Mouse (Mus musculus): Measurements from ENCODE around the gene Stx19. TPM values are rescaled to one million over a fixed set of nuclear protein-coding genes. Genes with fewer than 3 reads are reported as not detected.

The Stx19 gene
- polyA plus RNA-seq, 1 experiment from 2014 or later: 0.21 TPM

- no peaks in the 10 kb centered on the region for H3K36me3 ChIP-seq (ENCODE audit: control insufficient read depth, insufficient read depth, low read length)
- H3K4me3 ChIP-seq (ENCODE audit: low read depth, low read length): no peak overlapping the region
- no peak overlapping the region for H3K9ac ChIP-seq (ENCODE audit: low read length)
- WGBS: 90% methylated on average over 2 of the region's 2 CpGs
- H3K27ac ChIP-seq (replicated peaks; ENCODE audit: low read depth, low read length): no peak overlapping the region
- no peaks in the 10 kb centered on the region for H3K4me1 ChIP-seq (ENCODE audit: control insufficient read depth, insufficient read depth, low read length)
- DNase-seq (ENCODE audit: low spot score) (no peak), ATAC-seq (ENCODE audit: insufficient number of reproducible peaks, low FRiP score, low TSS enrichment, low read depth) (no peak)
- H3K4me2 ChIP-seq (ENCODE audit: low read depth, severe bottlenecking): no peak overlapping the region
- no peaks in the 10 kb centered on the region for H3K27me3 ChIP-seq (ENCODE audit: control insufficient read depth, insufficient read depth, low read length)
- no peaks in the 10 kb centered on the region for H3K9me3 ChIP-seq (ENCODE audit: control insufficient read depth, low read length)
Measured at GRCm38 (mm10) chr16:62832027-62832426, 17.6 kb downstream of the Stx19 start.

DNA sequence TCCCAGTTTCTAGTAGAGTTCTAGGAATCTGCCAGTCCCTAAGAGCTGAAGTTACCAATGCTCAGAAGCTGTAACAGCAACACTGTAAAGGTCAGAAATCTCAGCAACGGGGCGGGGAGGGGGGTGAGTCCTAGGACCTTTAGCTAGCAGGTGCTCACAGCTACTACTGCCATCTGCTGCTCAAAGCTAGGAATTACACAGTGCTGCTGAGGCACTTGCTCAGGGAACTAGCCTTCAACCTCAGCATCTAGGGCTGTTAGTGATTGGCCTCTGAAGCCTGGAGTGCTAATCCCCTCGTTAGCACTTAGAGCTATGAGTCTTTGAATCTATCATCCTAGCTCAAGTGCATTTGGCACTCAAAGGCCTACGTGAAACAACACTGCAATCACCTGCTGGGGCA, 18.0 kb downstream of the Stx19 start:
- Histone ChIP-seq H3K9me3 (ENCODE audit: control insufficient read depth, low read length) (no peaks in the 10 kb centered on the region), H3K27ac (replicated peaks; ENCODE audit: low read depth, low read length) (no peak overlapping the region), H3K4me2 (ENCODE audit: low read depth, severe bottlenecking) (no peak overlapping the region), H3K27me3 (ENCODE audit: control insufficient read depth, insufficient read depth, low read length) (no peaks in the 10 kb centered on the region), H3K36me3 (ENCODE audit: control insufficient read depth, insufficient read depth, low read length) (no peaks in the 10 kb centered on the region), H3K4me1 (ENCODE audit: control insufficient read depth, insufficient read depth, low read length) (no peaks in the 10 kb centered on the region), H3K9ac (ENCODE audit: low read length) (no peak overlapping the region), H3K4me3 (ENCODE audit: low read depth, low read length) (no peak overlapping the region)
- DNase-seq (ENCODE audit: low spot score) (peak; percentile 71), ATAC-seq (ENCODE audit: insufficient number of reproducible peaks, low FRiP score, low TSS enrichment, low read depth) (no peak)
- WGBS: 12% methylated on average over 4 of the region's 4 CpGs

DNA sequence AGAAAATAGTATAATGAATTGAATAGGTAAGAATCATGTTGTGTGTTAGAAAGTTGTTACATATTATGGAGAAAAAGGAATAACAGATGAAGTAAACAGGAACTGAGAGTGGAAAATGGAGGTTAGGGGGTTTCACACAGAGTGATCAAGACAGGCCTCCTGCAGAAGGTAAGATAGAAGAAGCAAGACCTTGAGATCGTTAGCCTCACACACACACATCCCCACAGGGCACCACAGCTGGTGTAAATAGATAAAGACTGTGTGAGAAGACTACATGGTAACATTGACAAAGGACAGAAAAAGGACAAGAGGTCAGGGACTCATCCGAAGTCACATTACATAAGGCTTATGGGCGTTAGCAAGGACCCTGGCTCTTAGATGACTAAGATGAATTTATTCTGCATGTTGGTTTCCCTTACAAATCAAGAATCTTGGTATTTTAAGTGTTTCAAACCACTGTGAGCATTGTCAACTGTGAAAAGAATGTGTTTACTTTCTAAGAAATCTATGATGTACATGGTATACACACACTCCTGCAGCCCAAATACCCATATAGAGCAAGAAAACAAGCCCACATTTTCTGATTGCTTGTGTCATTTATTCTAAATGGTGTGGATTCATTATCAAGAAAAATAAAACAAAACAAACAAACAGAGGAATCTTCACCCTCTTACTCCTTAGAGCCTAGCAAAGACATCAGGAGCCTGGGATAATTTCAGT, 19.7 kb downstream of the Stx19 start:
- no peak for DNase-seq (ENCODE audit: low spot score)
- Histone ChIP-seq H3K27me3 (ENCODE audit: control insufficient read depth, insufficient read depth, low read length) (no peaks in the 10 kb centered on the region), H3K9ac (ENCODE audit: low read length) (no peak overlapping the region), H3K4me2 (ENCODE audit: low read depth, severe bottlenecking) (no peak overlapping the region), H3K9me3 (ENCODE audit: control insufficient read depth, low read length) (no peaks in the 10 kb centered on the region), H3K27ac (replicated peaks; ENCODE audit: low read depth, low read length) (no peak overlapping the region), H3K4me3 (ENCODE audit: low read depth, low read length) (no peak overlapping the region), H3K4me1 (ENCODE audit: control insufficient read depth, insufficient read depth, low read length) (no peaks in the 10 kb centered on the region), H3K36me3 (ENCODE audit: control insufficient read depth, insufficient read depth, low read length) (no peaks in the 10 kb centered on the region)
- ATAC-seq (ENCODE audit: insufficient number of reproducible peaks, low FRiP score, low TSS enrichment, low read depth): no peak
- WGBS: 68% methylated on average over 3 of the region's 3 CpGs

DNA sequence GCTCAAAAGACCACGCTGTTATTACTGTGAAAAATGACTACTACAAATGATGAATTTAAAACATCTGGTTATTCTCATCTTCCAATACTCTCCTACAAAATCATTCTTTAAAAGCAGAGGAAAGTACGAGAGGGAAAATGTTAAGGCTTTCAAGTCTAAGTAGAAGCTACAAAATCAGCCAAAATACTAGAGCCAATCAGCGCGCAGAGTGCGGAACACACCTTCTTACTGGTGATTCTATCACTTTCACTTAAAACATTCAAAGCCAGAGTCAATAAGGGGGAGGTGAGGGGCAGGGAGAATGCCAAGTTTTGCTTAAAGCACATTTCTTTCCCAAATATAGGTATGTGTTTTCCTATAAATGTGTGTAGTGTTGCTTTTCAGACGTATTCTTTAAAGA, 30.9 kb downstream of the Stx19 start:
- DNase-seq (ENCODE audit: low spot score) (no peak), ATAC-seq (ENCODE audit: insufficient number of reproducible peaks, low FRiP score, low TSS enrichment, low read depth) (no peak)
- Histone ChIP-seq H3K27ac (replicated peaks; ENCODE audit: low read depth, low read length) (no peak overlapping the region), H3K27me3 (ENCODE audit: control insufficient read depth, insufficient read depth, low read length) (no peaks in the 10 kb centered on the region), H3K4me1 (ENCODE audit: control insufficient read depth, insufficient read depth, low read length) (no peaks in the 10 kb centered on the region), H3K36me3 (ENCODE audit: control insufficient read depth, insufficient read depth, low read length) (no peaks in the 10 kb centered on the region), H3K4me3 (ENCODE audit: low read depth, low read length) (no peak overlapping the region), H3K4me2 (ENCODE audit: low read depth, severe bottlenecking) (no peak overlapping the region), H3K9me3 (ENCODE audit: control insufficient read depth, low read length) (no peaks in the 10 kb centered on the region), H3K9ac (ENCODE audit: low read length) (no peak overlapping the region)
- WGBS: 88% methylated on average over 6 of the region's 6 CpGs

- Histone ChIP-seq H3K27ac (replicated peaks; ENCODE audit: low read depth, low read length) (no peak within 1 kb of the TSS), H3K4me3 (ENCODE audit: low read depth, low read length) (peak within 1 kb of the TSS; percentile 61), H3K4me2 (ENCODE audit: low read depth, severe bottlenecking) (peak within 1 kb of the TSS; percentile 65), H3K27me3 (ENCODE audit: control insufficient read depth, insufficient read depth, low read length) (no peaks in the 10 kb centered on the region), H3K9me3 (ENCODE audit: control insufficient read depth, low read length) (no peaks in the 10 kb centered on the region), H3K9ac (ENCODE audit: low read length) (peak within 1 kb of the TSS; percentile 72), H3K4me1 (ENCODE audit: control insufficient read depth, insufficient read depth, low read length) (no peaks in the 10 kb centered on the region), H3K36me3 (ENCODE audit: control insufficient read depth, insufficient read depth, low read length) (no peaks in the 10 kb centered on the region)
- DNase-seq (ENCODE audit: low spot score) (peak; percentile 92), ATAC-seq (ENCODE audit: insufficient number of reproducible peaks, low FRiP score, low TSS enrichment, low read depth) (peak; percentile 99)
- under 1% methylated on average over 52 of the region's 52 CpGs for WGBS
Measured at GRCm38 (mm10) chr16:62846498-62847312, 32.2 kb downstream of the Stx19 start, which contains the start of gene Arl13b. Arl13b (minus strand) TSS chr16:62847040.

GRCm38 (mm10) chr16:62852464-62853252, 38.2 kb downstream of the Stx19 start:
- no peak overlapping the region for H3K4me3 ChIP-seq (ENCODE audit: low read depth, low read length)
- H3K36me3 ChIP-seq (ENCODE audit: control insufficient read depth, insufficient read depth, low read length): no peaks in the 10 kb centered on the region
- 84% methylated on average over 3 of the region's 3 CpGs for WGBS
- ATAC-seq (ENCODE audit: insufficient number of reproducible peaks, low FRiP score, low TSS enrichment, low read depth): no peak
- no peak overlapping the region for H3K4me2 ChIP-seq (ENCODE audit: low read depth, severe bottlenecking)
- no peak for DNase-seq (ENCODE audit: low spot score)
- H3K9me3 ChIP-seq (ENCODE audit: control insufficient read depth, low read length): no peaks in the 10 kb centered on the region
- no peaks in the 10 kb centered on the region for H3K4me1 ChIP-seq (ENCODE audit: control insufficient read depth, insufficient read depth, low read length)
- H3K9ac ChIP-seq (ENCODE audit: low read length): no peak overlapping the region
- H3K27ac ChIP-seq (replicated peaks; ENCODE audit: low read depth, low read length): no peak overlapping the region
- H3K27me3 ChIP-seq (ENCODE audit: control insufficient read depth, insufficient read depth, low read length): no peaks in the 10 kb centered on the region

DNA sequence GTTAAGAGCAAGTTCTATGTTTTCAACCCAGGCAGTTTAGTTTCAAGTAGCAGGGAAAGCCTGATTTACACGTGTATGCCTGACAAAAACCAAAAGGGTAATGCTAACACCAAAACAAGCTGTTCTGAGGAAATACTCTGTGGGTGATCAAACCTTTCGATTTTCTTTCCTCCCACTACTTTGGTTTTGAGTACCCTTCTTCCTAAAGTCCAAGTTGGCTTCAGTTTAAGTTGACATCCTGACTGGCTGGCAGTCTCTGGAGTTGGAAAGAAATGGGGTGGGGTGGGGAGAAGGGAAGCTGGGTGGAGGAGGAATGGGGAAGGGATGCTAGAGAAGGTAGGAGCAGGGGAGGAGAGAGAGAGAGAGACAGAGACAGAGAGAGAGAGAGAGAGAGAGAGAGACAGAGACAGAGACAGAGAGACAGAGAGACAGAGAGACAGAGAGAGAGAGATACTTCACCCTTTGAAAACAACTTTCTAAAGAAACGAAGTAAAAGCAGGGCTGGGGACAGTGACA, 39.2 kb downstream of the Stx19 start:
- Histone ChIP-seq H3K36me3 (ENCODE audit: control insufficient read depth, insufficient read depth, low read length) (no peaks in the 10 kb centered on the region), H3K27me3 (ENCODE audit: control insufficient read depth, insufficient read depth, low read length) (no peaks in the 10 kb centered on the region), H3K4me3 (ENCODE audit: low read depth, low read length) (peak overlapping the region; percentile 44), H3K27ac (replicated peaks; ENCODE audit: low read depth, low read length) (no peak overlapping the region), H3K9me3 (ENCODE audit: control insufficient read depth, low read length) (no peaks in the 10 kb centered on the region), H3K4me1 (ENCODE audit: control insufficient read depth, insufficient read depth, low read length) (no peaks in the 10 kb centered on the region), H3K4me2 (ENCODE audit: low read depth, severe bottlenecking) (peak overlapping the region; percentile 87), H3K9ac (ENCODE audit: low read length) (peak overlapping the region; percentile 80)
- 19% methylated on average over 3 of the region's 3 CpGs for WGBS
- DNase-seq (ENCODE audit: low spot score) (no peak), ATAC-seq (ENCODE audit: insufficient number of reproducible peaks, low FRiP score, low TSS enrichment, low read depth) (no peak)
